Mouse (Mus musculus) urinary bladder, adult 2 months (tissue): ENCODE results near the gene Tsga10. TPM values are rescaled to one million over a fixed set of nuclear protein-coding genes. Genes with fewer than 3 reads are reported as not detected.
"Not testable (repeated sequence)": the region's sequence is repeated elsewhere in the genome, so short reads cannot be mapped to it uniquely, and the experiment has no call there.

Experiments used
- DNase-seq: peaks from one replicate; pipeline ENCODE4 v3.0.0; 2022; ENCODE audit warnings: low spot score
- polyA plus RNA-seq: library from polyadenylated mRNA; depleted of rRNA; stranded (reverse); fragments of >200 nt; gene quantifications from 2 replicates; pipeline ENCODE4 v1.2.3, GENCODE M21; 2012; rRNA removed

Tsga10 gene
- polyA plus RNA-seq, 1 experiment, result 4.6 TPM

DNA sequence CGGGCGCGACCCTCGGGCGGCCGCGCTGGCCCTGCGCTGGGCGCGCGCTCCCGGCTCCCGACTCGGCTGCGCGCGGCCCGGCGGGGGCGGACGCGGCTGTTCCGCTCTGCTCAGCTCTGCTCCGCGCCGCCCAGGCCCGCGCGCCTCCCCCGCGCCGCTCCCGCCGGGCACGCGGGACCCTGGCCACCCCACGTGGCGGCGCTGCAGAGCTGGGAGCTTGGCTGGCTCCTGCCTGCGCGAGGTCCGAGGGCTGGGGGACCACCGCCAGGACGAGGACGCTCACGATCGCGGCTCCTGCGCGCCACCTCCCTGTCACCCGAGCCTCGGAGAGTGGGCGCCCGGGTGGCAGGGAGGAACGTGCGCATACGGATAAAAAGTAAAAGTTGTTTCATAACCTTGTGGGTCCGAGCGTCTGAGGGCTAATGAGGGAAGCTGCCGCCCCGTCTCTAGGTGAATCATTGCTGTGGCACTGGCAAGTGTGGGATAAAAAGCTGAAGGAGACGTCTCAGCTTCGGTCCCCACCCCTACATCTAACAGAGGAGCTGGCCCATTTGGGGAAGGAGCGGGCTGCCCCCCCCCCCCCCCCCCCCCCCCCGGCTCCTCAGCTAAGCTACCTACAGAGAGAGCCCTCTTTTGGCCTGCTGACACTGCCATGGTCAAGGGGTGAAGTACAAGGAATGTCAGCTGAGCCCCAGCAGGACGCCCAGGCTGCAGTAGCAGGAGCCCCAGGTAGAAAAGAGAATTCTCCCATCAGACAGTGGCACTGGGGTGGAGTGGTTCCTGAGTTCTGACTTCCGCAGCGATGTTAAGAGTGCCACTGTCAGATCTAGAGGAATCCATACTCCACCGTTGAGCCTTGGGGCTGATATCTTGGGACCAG, 146.2 kb downstream of the Tsga10 start, which contains the start of gene 2010300C02Rik:
Gene 2010300C02Rik, minus strand, starts transcription at position 325 of the 880 bp plus-strand sequence.
- DNase-seq, result peak; percentile 39

DNA sequence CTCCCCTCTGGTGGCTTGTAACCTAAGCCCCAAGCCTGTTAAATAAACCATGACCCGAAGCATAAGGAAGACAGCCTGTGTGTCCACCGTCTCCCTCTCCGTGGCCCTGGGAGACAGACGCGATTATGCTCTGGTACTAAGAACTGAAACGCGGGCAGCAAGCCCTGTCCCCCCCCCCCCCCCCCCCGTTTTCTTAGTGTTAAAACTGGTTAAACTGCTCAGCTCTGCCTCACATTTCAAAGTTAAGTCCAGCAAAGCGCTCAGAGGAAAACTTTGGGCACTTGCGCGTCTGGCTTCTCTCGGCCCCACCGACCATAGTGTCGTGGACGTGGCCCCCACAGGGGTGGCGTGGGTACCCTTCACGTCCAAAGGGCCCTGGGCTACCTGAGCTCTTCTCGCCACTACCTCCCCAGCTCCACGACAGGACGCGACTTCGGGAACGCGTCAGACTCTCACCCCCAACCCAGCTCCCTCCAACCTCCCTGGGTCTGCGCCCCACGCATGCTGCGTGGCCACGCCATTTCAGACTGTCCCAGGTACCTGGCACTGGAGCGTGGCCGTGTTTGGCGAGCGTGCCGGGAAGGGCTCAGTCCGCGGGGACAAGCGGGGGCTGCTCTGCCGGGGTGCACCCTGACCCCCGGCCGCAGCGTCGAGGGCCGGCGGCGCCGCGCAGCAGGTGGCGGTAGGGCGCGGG, 147.1 kb downstream of the Tsga10 start:
- no peak for DNase-seq

GRCm38 (mm10) chr1:37718516-37718915, 147.7 kb downstream of the Tsga10 start:
- no peak for DNase-seq

GRCm38 (mm10) chr1:37717415-37718195, 148.6 kb downstream of the Tsga10 start:
- no peak for DNase-seq

- DNase-seq, result not testable (repeated sequence)
Measured at GRCm38 (mm10) chr1:37712357-37712737, 153.9 kb downstream of the Tsga10 start.

DNA sequence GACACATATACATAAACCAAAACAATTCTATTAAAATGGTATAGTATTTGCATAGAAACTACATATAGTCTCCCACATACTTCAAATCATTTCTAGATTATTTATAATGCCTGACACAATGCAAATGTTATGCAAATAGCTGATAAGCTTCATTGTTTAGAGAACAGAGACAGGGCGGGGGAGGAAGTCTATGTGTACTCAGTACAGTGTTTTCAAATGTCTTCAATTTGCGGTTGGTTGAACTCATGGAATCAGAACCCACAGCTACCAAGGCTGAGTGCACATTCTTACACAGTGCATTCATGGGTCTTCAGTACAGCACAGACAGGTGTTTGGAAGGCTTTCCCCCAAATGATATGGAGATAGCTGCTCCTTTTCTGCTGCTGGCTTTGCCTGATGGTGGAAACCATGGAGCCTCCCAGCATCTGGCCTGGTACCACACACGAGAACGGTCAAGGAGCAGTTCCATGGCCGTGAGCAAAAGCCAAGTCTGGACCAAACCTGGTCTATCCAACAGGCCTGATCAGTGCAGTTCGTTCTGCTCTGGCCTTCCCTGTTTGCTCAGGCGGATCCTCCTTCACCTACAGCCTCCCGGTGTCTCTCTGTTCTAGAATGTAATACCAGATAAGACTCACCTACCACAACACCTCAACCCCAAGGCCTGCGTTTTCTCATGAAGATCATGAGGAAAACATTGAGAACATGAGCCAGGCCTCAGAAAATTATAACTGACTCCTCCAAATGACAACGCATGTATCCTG, 154.5 kb downstream of the Tsga10 start:
- no peak for DNase-seq

DNA sequence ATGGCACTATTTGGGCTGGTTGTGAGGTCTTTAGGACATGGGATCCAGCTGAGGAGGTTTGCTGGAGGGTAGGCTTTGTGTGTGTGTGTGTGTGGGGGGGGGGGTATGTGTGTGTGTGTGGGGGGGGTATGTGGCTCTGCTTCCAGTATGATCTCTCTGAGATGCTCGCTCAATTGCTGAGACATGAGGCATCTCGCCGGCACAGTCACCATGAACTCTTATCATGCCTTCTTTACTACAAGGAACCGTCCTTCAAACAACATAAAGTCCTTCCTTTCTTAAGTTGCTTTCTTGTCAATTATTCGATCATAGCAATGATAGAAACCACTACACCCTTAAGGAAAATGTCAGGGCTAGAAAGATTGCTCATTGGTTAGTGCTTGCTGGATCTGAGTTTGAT, 155.1 kb downstream of the Tsga10 start:
- DNase-seq, result no peak

- no peak for DNase-seq
Measured at GRCm38 (mm10) chr1:37709736-37710135, 156.5 kb downstream of the Tsga10 start.

DNA sequence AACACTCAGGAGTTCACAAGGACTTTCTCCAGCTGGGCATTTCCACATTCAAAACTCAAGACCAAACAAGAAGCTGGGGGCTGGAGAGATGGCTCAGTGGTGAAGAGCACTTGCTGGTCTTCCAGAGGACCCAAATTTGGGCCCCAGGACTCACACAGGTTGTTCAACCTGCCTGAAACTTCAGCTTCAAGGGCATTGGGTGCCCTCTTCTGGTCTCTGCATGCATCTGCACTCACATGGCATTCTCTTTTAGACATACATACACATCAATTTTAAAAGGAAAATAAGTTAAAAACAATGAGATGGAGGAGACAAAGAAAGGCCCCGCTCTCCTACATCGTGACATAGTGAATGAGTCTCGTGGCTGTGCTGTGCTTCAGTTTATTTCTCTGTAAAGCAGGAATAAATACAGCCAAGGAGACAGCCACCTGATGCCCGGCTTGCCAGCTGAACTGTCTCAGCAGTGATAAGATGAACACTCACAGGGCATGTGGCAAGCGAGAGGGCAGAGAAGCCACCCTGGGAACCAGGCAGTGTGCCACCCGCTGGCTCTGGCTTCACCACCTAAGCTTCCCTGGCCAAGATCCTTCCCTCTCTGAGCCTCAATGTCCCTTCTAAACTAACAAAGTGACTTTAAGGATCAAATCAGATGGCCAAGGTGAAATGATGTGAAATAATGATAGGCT, 157.8 kb downstream of the Tsga10 start:
- no peak for DNase-seq

Other genes with a start within 250 kb of the Tsga10 start
- gene 2010300C02Rik, start 146.3 kb downstream of the Tsga10 start, polyA plus RNA-seq, result 3.7 and 4.0 TPM in 2 replicates
- gene Lipt1, start 5.3 kb upstream of the Tsga10 start, polyA plus RNA-seq, result 6.5 and 6.6 TPM in 2 replicates
- gene Mitd1, start 24.0 kb upstream of the Tsga10 start, polyA plus RNA-seq, result 24.1 and 28.6 TPM in 2 replicates
- 125 and 139 TPM in 2 replicates for gene Mrpl30, start 24.0 kb upstream of the Tsga10 start, polyA plus RNA-seq
- gene Lyg2, start 50.1 kb upstream of the Tsga10 start, polyA plus RNA-seq, result not detected in 2 replicates
- gene Lyg1, start 91.3 kb upstream of the Tsga10 start, polyA plus RNA-seq, result not detected in 2 replicates
- 54.7 and 55.7 TPM in 2 replicates for gene Txndc9, start 131.5 kb upstream of the Tsga10 start, polyA plus RNA-seq
- 26.0 and 35.1 TPM in 2 replicates for gene Eif5b, start 131.6 kb upstream of the Tsga10 start, polyA plus RNA-seq